Mouse (Mus musculus) testis, adult 2 months (tissue): ENCODE measurements at regions not wholly inside any gene's neighbourhood (a gene's known extent, or its start where the extent isn't known, plus 50 kb on each side); places are given as distances from the start of the nearest gene placed in this dataset.

Experiments used
- H3K27ac ChIP-seq: fragments of 200-500 bp; 2 replicates; pipeline ENCODE4 v1.5.1; 2012; ENCODE audit warnings: low read depth, low read length; ENCODE audit not compliant: control insufficient read depth, insufficient read depth
- H3K27me3 ChIP-seq: fragments of 200-500 bp; 2 replicates; pipeline ENCODE4 v1.6.1; 2012; ENCODE audit warnings: mild to moderate bottlenecking, low read length, moderate library complexity; ENCODE audit not compliant: control insufficient read depth, insufficient read depth
- H3K36me3 ChIP-seq: fragments of 200-500 bp; 2 replicates; pipeline ENCODE4 v1.6.1; 2012; ENCODE audit warnings: mild to moderate bottlenecking, low read length; ENCODE audit not compliant: control insufficient read depth, insufficient read depth
- H3K4me1 ChIP-seq: fragments of 200-500 bp; 2 replicates; pipeline ENCODE4 v1.6.1; 2012; ENCODE audit warnings: low read length; ENCODE audit not compliant: control insufficient read depth, insufficient read depth
- H3K4me3 ChIP-seq: fragments of 200-500 bp; 2 replicates; pipeline ENCODE4 v1.5.1; 2012; ENCODE audit warnings: low read depth, mild to moderate bottlenecking, low read length, moderate library complexity, mixed read lengths; ENCODE audit not compliant: control insufficient read depth
- CTCF ChIP-seq: fragments of 200-500 bp; IDR thresholded peaks from 2 replicates; pipeline ENCODE4 v1.5.1; 2012; ENCODE audit warnings: low read depth, mild to moderate bottlenecking, inconsistent platforms, low read length, moderate library complexity; ENCODE audit not compliant: control insufficient read depth, insufficient read depth, insufficient replicate concordance
- POLR2A ChIP-seq: fragments of 200-500 bp; IDR thresholded peaks from 2 replicates; pipeline ENCODE4 v1.6.1; 2012; ENCODE audit warnings: low read depth, mild to moderate bottlenecking, inconsistent platforms, low read length, moderate library complexity; ENCODE audit not compliant: control insufficient read depth

DNA sequence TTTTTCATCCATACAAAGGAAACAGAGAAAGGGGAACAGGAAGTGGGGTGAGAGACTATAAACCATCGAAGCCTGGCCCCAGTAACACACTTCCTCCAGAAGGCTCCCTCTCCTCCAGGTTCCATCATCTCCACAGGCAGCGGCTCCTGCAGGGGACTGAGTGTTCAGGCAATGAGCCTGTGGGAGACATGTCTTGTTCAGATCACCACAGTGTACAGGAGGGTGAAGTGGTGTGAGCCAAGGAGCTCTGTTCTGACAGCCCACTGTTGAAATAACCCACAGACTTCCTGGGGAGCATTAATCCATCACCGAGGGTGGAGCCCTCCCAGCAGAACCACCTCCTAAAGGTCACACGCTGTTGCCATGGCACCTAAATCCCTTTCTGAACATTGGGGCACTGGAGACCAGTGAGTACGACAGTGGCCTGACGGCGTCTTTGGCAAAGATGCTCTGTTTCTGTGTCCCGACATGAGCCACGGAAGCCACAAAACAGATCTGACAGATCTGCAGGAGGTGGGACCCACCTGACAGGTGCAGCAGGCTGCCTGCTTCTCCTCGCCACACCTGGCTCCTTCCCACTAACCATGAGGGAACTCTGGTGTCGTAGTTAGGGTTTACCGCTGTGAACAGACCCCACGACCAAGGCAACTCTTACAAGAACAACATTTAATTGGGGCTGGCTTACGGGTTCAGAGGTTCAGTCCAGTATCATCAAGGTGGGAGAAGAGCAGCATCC, 60.9 kb downstream of the Psmg1 start:
- Histone ChIP-seq H3K4me3 (no peak overlapping the region), H3K36me3 (no peaks in the 10 kb centered on the region), H3K4me1 (no peaks in the 10 kb centered on the region), H3K27ac (no peak overlapping the region), H3K27me3 (no peaks in the 10 kb centered on the region)
- TF ChIP-seq CTCF = no peak
- TF ChIP-seq POLR2A = no peak

DNA sequence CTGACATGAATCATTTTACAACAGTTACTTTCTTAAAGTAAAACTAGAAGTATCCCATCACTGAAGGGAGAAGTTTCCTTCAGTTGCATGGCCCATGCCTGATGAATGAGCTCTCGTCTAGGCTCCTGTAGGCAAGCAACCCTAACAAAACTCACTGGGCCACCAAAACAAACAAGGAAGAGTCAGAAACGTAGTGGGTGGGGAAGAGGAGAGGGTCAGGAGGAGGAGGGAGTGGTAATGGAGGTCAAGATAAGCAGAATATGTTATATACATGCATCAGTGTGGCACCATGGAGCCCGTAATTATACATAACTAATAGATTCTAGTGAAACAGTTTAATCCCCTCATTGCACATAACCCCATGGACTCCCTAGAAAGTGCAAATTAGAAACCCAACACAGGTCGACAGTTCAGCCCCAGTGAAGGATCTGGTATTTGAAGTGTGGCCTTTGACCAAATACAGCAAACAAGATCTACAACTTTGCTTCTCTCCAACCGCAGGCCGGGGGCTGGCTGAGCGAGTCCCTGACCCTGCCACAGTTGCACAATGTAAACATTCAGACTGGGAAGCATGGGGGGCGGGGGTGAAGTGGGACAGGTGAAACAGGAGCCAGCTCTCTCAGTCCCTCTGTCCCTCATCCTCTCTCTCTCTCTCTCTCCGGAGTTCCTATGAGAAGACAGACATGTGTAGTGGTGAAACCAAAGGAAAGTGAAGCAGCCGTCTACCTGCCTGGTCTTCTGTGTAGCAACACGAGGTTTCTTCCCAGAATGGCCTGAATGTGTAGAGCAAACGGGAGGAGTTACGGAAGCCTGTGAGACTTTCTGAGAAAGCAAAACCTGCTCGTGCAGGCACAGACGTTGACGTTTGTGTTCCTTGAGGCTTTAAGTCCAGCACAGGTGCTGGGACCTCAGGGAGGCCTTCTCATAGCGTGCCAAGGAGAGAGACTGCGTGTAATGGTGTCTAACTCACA, 62.2 kb downstream of the Psmg1 start:
- Histone ChIP-seq H3K4me1 (no peaks in the 10 kb centered on the region; the same call in 1 of the 2 replicates), H3K27ac (no peak overlapping the region), H3K4me3 (no peak overlapping the region), H3K27me3 (no peaks in the 10 kb centered on the region), H3K36me3 (no peaks in the 10 kb centered on the region)
- TF ChIP-seq POLR2A = no peak

DNA sequence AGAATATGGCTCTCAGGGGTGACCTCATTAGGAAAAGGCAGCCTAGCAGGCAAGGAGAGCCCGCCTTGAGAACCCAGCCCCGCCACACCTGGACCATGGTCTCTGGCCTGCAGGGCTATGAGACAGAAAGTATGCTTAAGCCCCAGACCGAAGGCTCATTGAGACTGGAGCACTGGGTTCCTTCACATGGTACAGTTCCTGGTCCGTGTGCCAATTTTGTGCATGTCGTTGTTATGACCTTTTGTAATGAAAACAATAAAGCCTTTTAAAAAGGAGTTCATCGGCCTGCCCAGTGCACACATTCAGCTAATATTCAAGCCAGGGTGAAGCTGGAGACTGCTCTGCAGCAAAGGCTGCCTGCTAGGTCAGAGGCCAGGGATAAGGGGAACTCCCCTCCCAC, 64.2 kb downstream of the Psmg1 start:
- H3K27me3 ChIP-seq = no peaks in the 10 kb centered on the region
- H3K4me1 ChIP-seq = no peaks in the 10 kb centered on the region; the same call in 1 of the 2 replicates
- no peak for TF ChIP-seq POLR2A
- TF ChIP-seq CTCF = no peak
- no peak overlapping the region for H3K4me3 ChIP-seq
- H3K36me3 ChIP-seq = no peaks in the 10 kb centered on the region
- H3K27ac ChIP-seq = no peak overlapping the region

DNA sequence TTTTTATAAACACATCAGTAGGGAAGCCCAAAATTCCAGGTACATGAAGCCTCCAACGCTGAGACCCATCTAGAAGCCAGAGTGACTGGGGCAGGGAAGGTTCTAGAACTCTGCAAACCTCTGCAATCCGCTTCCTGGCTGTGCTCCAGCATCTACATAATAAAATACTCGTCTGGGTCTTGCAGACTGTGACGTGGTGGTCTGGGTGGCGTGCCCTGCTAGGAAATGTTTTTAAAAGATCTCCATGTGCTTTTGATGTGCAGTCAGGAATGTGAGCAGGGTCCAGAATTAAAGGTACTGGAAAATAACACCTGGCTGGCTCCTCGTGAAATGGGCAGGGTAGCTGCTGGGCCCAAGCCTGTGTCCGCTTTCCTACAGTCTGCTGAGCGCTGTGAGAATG, 66.0 kb downstream of the Psmg1 start:
- Histone ChIP-seq H3K27me3 (no peaks in the 10 kb centered on the region), H3K36me3 (no peaks in the 10 kb centered on the region), H3K27ac (no peak overlapping the region), H3K4me1 (no peaks in the 10 kb centered on the region; the same call in 1 of the 2 replicates), H3K4me3 (no peak overlapping the region)
- no peak for TF ChIP-seq POLR2A
- TF ChIP-seq CTCF = no peak

DNA sequence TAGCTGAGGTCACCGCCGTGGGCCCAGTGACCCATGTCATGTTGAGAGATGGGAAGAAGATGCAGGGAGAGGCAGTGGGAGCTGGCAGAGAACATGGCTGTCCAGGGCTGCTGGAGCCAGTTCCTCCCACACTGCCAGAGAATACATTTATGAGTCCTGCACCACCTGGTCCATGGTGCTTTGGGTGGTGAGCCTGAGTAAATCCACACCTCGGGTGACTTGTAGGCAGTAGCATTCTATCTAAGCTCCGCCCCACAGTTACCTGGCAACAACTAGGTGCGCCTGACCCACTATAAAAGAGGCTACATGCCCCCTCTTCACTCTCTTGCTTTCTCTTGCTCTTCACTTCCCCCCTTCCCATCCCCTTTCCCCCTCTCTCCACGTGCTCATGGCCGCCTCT, 66.8 kb downstream of the Psmg1 start:
- H3K27ac ChIP-seq = no peak overlapping the region
- H3K4me3 ChIP-seq = peak overlapping the region; percentile 31
- H3K27me3 ChIP-seq = no peaks in the 10 kb centered on the region
- H3K36me3 ChIP-seq = no peaks in the 10 kb centered on the region
- TF ChIP-seq POLR2A = no peak
- TF ChIP-seq CTCF = no peak
- H3K4me1 ChIP-seq = peaks cover 3% of the 10 kb centered on the region; the same call in 1 of the 2 replicates

DNA sequence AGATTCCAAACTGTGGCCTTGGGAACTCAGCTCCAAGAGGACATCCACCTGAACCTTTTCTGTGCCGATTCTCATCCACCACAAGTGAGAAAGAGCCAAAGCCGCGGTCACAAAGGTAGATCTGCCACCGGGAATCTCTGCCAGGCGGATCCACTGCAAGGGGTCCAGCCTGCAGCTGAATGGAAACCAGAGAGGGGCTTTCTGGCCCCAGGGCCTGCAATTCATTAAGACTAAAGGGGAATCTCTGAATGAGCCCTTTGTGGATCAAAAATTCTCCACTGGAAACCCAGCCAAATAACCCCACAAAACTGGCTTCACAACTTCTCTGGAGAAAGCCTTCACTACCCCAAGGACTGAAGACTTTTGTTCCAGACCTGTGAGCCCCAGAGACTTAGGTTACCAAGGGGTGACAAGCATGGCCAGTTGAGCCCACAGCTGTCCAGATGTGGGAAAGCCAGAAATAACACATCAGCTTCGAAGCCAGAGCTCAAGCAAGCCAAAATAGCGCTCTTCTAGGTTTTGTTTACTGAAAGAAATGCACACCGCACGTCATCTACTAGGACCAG, 68.3 kb downstream of the Psmg1 start:
- Histone ChIP-seq H3K27ac (no peak overlapping the region), H3K27me3 (no peaks in the 10 kb centered on the region), H3K36me3 (no peaks in the 10 kb centered on the region), H3K4me1 (peaks cover 3% of the 10 kb centered on the region; the same call in 1 of the 2 replicates), H3K4me3 (no peak overlapping the region)
- no peak for TF ChIP-seq POLR2A

DNA sequence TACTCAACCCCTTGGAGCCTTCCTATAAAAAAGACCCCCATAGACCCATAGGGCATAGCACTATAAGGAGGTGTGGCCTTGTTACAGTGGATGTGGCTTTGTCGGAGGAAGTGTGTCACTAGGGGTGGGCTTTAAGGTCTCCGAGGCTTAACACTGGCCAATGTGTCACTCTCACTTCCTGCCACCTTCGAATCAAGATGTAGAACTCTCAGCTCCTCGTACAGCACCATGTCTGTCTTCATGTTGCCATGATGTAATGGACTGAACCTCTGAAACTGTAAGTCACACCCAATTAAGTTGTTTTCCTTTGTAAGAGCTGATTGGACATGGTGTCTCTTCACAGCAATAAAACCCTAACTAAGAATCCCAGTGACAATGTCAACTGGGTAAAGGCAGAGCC, 69.6 kb downstream of the Psmg1 start:
- Histone ChIP-seq H3K27ac (no peak overlapping the region), H3K4me3 (no peak overlapping the region), H3K4me1 (peaks cover 3% of the 10 kb centered on the region; the same call in 1 of the 2 replicates), H3K36me3 (no peaks in the 10 kb centered on the region), H3K27me3 (no peaks in the 10 kb centered on the region)
- TF ChIP-seq POLR2A = no peak
- no peak for TF ChIP-seq CTCF
